Mouse (Mus musculus) leukemia stem cell, adult 10-12 weeks (primary cell): ENCODE data around the gene Ddb2. TPM values are rescaled to one million over a fixed set of nuclear protein-coding genes. Genes with fewer than 3 reads are reported as not detected.

Experiments used
- polyA plus RNA-seq: library from polyadenylated mRNA; stranded (reverse); fragments of >175 nt; gene quantifications from 2 replicates; pipeline ENCODE4 v1.2.3, GENCODE M21; 2012; ENCODE audit warnings: low replicate concordance

The Ddb2 gene
- polyA plus RNA-seq, result 0.79 and 0.96 TPM in 2 replicates

DNA sequence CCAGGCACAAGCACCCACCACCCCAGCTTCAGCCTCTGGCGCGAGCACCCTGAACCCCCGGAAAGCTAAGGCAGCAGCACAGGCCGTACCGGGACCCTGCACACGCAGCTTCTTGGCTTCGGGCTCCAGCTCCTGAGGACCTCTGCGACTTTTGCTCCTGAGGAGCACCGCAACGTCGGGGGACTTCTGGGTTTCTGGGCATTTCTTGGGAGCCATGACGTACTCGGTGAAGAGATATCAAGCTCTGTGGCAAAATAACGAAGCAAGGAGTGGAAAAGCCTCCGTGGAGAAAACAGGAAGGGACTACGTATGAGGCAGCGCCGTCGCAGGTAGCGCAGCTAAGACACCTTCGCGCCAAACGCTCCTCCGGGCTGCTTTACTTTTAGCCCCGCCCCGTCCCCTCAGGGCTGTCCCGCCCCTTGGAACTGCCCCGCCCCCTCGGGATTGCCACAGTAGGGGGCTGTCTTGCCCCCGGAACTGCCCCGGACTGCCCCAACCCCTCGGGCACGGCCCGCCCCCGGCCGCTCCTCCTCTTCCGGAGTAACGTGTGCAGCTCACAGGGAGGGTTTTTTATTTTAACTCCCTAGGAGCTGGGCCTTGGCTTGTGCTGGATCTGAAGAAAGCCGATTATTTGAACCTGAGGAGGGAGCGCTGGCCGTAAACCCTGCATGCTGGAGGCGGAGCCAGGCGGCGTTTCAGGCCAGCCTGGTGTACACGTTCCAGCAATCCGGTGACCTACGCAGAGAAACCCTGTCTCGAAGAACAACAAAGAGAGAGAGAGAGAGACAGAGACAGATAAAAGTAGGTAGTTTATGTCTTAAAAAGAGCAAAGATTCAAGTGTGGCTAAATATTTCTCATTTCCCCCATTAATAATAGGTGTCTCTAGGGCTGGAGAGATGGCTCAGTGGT lies at the start of gene Ddb2:
Gene Ddb2, minus strand, starts transcription at position 382 of the 910 bp plus-strand sequence.

GRCm38 (mm10) chr2:91264711-91265681 lies 28.2 kb upstream of the Ddb2 start, which contains the start of gene Arfgap2:
Arfgap2 (plus strand) TSS chr2:91264974.

DNA sequence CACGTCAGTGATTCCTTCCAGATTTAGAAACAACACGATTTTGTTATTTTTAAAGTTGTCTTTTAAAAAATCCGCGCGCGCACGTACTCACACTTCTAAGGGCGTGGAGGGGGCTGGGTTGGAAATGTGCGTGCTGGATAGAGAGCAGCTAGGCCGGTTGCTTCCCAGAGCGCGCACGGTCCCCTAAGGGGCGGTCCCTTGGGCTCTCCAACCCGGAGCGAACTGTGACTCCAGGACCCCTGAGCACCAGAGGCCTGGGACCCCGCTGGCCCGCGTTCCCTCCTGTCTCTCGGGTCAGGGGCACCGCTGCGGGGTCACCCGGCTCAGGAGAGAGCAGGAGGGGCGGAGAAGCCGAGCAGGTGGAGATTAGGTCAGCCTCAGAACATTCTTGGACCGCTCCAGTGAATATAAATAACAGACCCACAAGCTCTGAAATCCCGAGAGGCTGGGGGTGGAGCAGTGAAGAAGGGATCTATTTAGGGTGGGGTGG lies 18.9 kb upstream of the Ddb2 start, which contains the start of gene Pacsin3:
Gene Pacsin3, plus strand, starts transcription at position 294 of the 490 bp plus-strand sequence.

GRCm38 (mm10) chr2:91202222-91202971 lies 34.4 kb downstream of the Ddb2 start, which contains the start of the genes Nr1h3 and Acp2:
Nr1h3 (minus strand) TSS chr2:91202834.
Acp2 (plus strand) TSS chr2:91202885.

GRCm38 (mm10) chr2:91183711-91184405 lies 52.9 kb downstream of the Ddb2 start, which contains the start of gene Madd:
Madd (minus strand) TSS chr2:91183837.

Other genes starting within 250 kb of the Ddb2 start
- gene Rapsn, start 201.4 kb downstream of the Ddb2 start, polyA plus RNA-seq, result 0.19 and 0.36 TPM in 2 replicates
- 50.2 and 74.8 TPM in 2 replicates for gene Psmc3, start 183.0 kb downstream of the Ddb2 start, polyA plus RNA-seq
- 13.6 and 25.4 TPM in 2 replicates for gene Slc39a13, start 166.6 kb downstream of the Ddb2 start, polyA plus RNA-seq
- gene Spi1, start 154.6 kb downstream of the Ddb2 start, polyA plus RNA-seq, result 25.7 and 55.7 TPM in 2 replicates
- 0.06 and 0.17 TPM in 2 replicates for gene Mybpc3, start 118.8 kb downstream of the Ddb2 start, polyA plus RNA-seq
- 5.4 and 8.6 TPM in 2 replicates for gene Madd, start 53.1 kb downstream of the Ddb2 start, polyA plus RNA-seq
- 8.0 and 13.7 TPM in 2 replicates for gene Nr1h3, start 34.1 kb downstream of the Ddb2 start, polyA plus RNA-seq
- 3.0 and 18.6 TPM in 2 replicates for gene Acp2, start 34.1 kb downstream of the Ddb2 start, polyA plus RNA-seq
- 0.63 and 3.1 TPM in 2 replicates for gene Pacsin3, start 19.0 kb upstream of the Ddb2 start, polyA plus RNA-seq
- 7.9 and 37.0 TPM in 2 replicates for gene Arfgap2, start 28.0 kb upstream of the Ddb2 start, polyA plus RNA-seq
- gene 1110051M20Rik, start 207.7 kb upstream of the Ddb2 start, polyA plus RNA-seq, result 3.9 and 5.0 TPM in 2 replicates
- gene Lrp4, start 220.5 kb upstream of the Ddb2 start, polyA plus RNA-seq, result 0.05 and 0.15 TPM in 2 replicates